Mouse (Mus musculus) limb, embryonic 15.5 days (tissue): ENCODE measurements around the gene Arfip1. TPM values are rescaled to one million over a fixed set of nuclear protein-coding genes. Genes with fewer than 3 reads are reported as not detected.
"Not testable (repeated sequence)": the region's sequence is repeated elsewhere in the genome, so short reads cannot be mapped to it uniquely, and the experiment has no call there.

Experiments used
- ATAC-seq: fragments of 200-750 bp; cut with Nextera tagmentation; 2 replicates; pipeline ENCODE4 v1.8.0; 2017; ENCODE audit warnings: low read depth, moderate TSS enrichment; ENCODE audit not compliant: insufficient number of reproducible peaks, low FRiP score, low TSS enrichment
- H3K27ac ChIP-seq: fragments of 300-500 bp; sonication (generic); 2 replicates; pipeline ENCODE4 v1.5.1; 2015; ENCODE audit warnings: moderate library complexity, mild to moderate bottlenecking, inconsistent platforms
- H3K27me3 ChIP-seq: fragments of 300-500 bp; sonication (generic); 2 replicates; pipeline ENCODE4 v1.6.1; 2015; ENCODE audit warnings: inconsistent platforms
- H3K36me3 ChIP-seq: fragments of 300-500 bp; sonication (generic); 2 replicates; pipeline ENCODE4 v1.6.1; 2015; ENCODE audit warnings: inconsistent platforms
- H3K4me1 ChIP-seq: fragments of 300-500 bp; sonication (generic); 2 replicates; pipeline ENCODE4 v1.6.1; 2015; ENCODE audit warnings: inconsistent platforms
- H3K4me2 ChIP-seq: fragments of 300-500 bp; sonication (generic); 2 replicates; pipeline ENCODE4 v1.6.1; 2015; ENCODE audit warnings: mild to moderate bottlenecking, inconsistent platforms
- H3K4me3 ChIP-seq: fragments of 300-500 bp; sonication (generic); 2 replicates; pipeline ENCODE4 v1.5.1; 2015; ENCODE audit warnings: mild to moderate bottlenecking, inconsistent platforms
- H3K9ac ChIP-seq: fragments of 300-500 bp; sonication (generic); 2 replicates; pipeline ENCODE4 v1.6.1; 2015; ENCODE audit warnings: inconsistent platforms
- H3K9me3 ChIP-seq: fragments of 300-500 bp; sonication (generic); 2 replicates; pipeline ENCODE4 v1.6.1; 2016; ENCODE audit warnings: inconsistent platforms
- whole genome bisulfite sequencing: fragments of 180-500 bp; shearing (Covaris S2); methylation state at CpG from one replicate; pipeline ENCODE4 v1.1.7; 2015; 5-methylcytosine and 5-hydroxymethylcytosine counted together
- polyA plus RNA-seq: library from polyadenylated mRNA; unstranded; fragments of >200 nt; fragmentation: Nextera tagmentation; extraction: Ambion mirVana; gene quantifications from 2 replicates; pipeline ENCODE4 v1.2.1, GENCODE M21; 2015

Gene Arfip1
- polyA plus RNA-seq, 1 experiment from 2014 or later, result 54.5 TPM

GRCm38 (mm10) chr3:84569587-84569986, 12.8 kb downstream of the Arfip1 start:
- H3K9ac ChIP-seq, result no peak overlapping the region
- no peak overlapping the region for H3K4me3 ChIP-seq
- WGBS, result 70% methylated on average over 6 of the region's 6 CpGs
- H3K4me1 ChIP-seq, result peaks cover 13% of the 10 kb centered on the region
- no peaks in the 10 kb centered on the region for H3K36me3 ChIP-seq
- no peaks in the 10 kb centered on the region for H3K27me3 ChIP-seq
- no peak overlapping the region for H3K4me2 ChIP-seq
- ATAC-seq, result no peak
- H3K9me3 ChIP-seq, result no peaks in the 10 kb centered on the region
- no peak overlapping the region for H3K27ac ChIP-seq

- peaks cover 13% of the 10 kb centered on the region for H3K4me1 ChIP-seq
- no peak overlapping the region for H3K9ac ChIP-seq
- no peaks in the 10 kb centered on the region for H3K27me3 ChIP-seq
- H3K4me3 ChIP-seq, result no peak overlapping the region
- H3K36me3 ChIP-seq, result no peaks in the 10 kb centered on the region
- ATAC-seq, result no peak
- 83% methylated on average over 6 of the region's 6 CpGs for WGBS
- no peaks in the 10 kb centered on the region for H3K9me3 ChIP-seq
- no peak overlapping the region for H3K27ac ChIP-seq
- H3K4me2 ChIP-seq, result no peak overlapping the region
These were observed 13.9 kb downstream of the Arfip1 start for GRCm38 (mm10) chr3:84568540-84568939.

GRCm38 (mm10) chr3:84563415-84563814, 19.0 kb downstream of the Arfip1 start:
- 0 out of 2 replicates have a peak, but pooled peaks cover 3% of the 10 kb centered on the region for H3K4me1 ChIP-seq
- no peaks in the 10 kb centered on the region for H3K36me3 ChIP-seq
- no peak overlapping the region for H3K27ac ChIP-seq
- H3K9ac ChIP-seq, result no peak overlapping the region
- no peak for ATAC-seq
- 82% methylated on average over 4 of the region's 4 CpGs for WGBS
- no peaks in the 10 kb centered on the region for H3K27me3 ChIP-seq
- H3K9me3 ChIP-seq, result no peaks in the 10 kb centered on the region
- H3K4me2 ChIP-seq, result no peak overlapping the region
- no peak overlapping the region for H3K4me3 ChIP-seq

- not testable (repeated sequence) for H3K9me3 ChIP-seq, H3K4me1 ChIP-seq, H3K4me2 ChIP-seq, ATAC-seq, H3K9ac ChIP-seq, H3K27ac ChIP-seq, H3K36me3 ChIP-seq, H3K4me3 ChIP-seq, H3K27me3 ChIP-seq
- 88% methylated on average over 2 of the region's 2 CpGs for WGBS
These were observed 19.5 kb downstream of the Arfip1 start for GRCm38 (mm10) chr3:84562911-84563310.

DNA sequence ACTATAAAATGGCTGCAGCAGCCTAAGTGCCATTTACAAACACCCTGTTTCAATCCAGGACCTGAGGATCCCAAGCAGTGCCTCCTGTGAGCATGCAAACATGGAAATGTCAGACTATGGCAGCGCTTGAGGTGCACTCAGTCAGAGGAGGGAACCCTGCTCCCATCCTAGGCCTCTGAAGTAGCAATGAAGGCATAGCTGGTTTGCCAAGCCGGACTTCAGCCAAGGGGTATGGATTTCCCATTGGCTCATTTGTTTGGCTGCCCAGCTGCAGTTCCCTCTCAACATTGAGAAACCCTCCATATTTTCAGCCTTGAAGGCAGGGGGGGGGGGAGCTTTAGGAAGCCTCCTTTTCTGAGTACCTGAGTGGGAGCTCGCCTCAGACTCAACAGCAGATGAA, 24.1 kb downstream of the Arfip1 start:
- Histone ChIP-seq H3K4me2 (no peak overlapping the region), H3K4me3 (no peak overlapping the region), H3K9me3 (no peaks in the 10 kb centered on the region), H3K4me1 (peaks cover 19% of the 10 kb centered on the region), H3K27ac (no peak overlapping the region), H3K27me3 (no peaks in the 10 kb centered on the region), H3K36me3 (no peaks in the 10 kb centered on the region), H3K9ac (no peak overlapping the region)
- WGBS, result 86% methylated on average over 3 of the region's 3 CpGs
- no peak for ATAC-seq

- Histone ChIP-seq H3K9me3 (no peaks in the 10 kb centered on the region), H3K4me3 (no peak overlapping the region), H3K4me1 (peaks cover 19% of the 10 kb centered on the region), H3K27me3 (no peaks in the 10 kb centered on the region), H3K4me2 (no peak overlapping the region), H3K9ac (no peak overlapping the region), H3K27ac (no peak overlapping the region), H3K36me3 (no peaks in the 10 kb centered on the region)
- WGBS, result 82% methylated on average over 3 of the region's 3 CpGs
- no peak for ATAC-seq
These were observed 26.6 kb downstream of the Arfip1 start for GRCm38 (mm10) chr3:84555780-84556179.

GRCm38 (mm10) chr3:84547177-84547576, 35.2 kb downstream of the Arfip1 start:
- Histone ChIP-seq H3K9me3 (no peaks in the 10 kb centered on the region), H3K27me3 (no peaks in the 10 kb centered on the region), H3K27ac (no peak overlapping the region), H3K4me1 (0 out of 2 replicates have a peak, but pooled peaks cover 2% of the 10 kb centered on the region), H3K4me2 (no peak overlapping the region), H3K9ac (no peak overlapping the region), H3K4me3 (no peak overlapping the region), H3K36me3 (no peaks in the 10 kb centered on the region)
- 51% methylated on average over 8 of the region's 8 CpGs for WGBS
- no peak for ATAC-seq

- not testable (repeated sequence) for H3K36me3 ChIP-seq, H3K9ac ChIP-seq, H3K27ac ChIP-seq, H3K4me2 ChIP-seq, H3K27me3 ChIP-seq, H3K9me3 ChIP-seq, H3K4me1 ChIP-seq, H3K4me3 ChIP-seq, ATAC-seq
- 15% methylated on average over 3 of the region's 3 CpGs for WGBS
These were observed 40.0 kb downstream of the Arfip1 start for GRCm38 (mm10) chr3:84542450-84542849.

DNA sequence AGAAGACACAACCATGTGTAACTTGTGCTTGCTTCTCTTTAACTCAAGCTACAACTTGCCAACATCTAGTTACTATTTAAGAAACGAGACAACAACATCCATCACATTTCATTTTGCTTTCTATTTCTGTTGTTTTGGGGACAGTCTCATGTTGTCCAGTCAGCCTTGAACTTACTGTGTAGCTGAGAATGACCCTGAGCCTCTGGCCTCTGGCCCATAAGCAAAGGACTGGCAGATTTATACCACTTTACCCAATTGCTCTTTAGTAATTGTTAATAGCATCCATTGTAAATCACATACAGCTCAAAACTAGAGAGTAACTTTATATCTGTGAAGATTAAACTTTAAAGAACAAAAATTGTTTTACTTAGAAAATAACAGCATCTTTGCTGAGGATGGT, 40.5 kb downstream of the Arfip1 start:
- Histone ChIP-seq H3K4me1 (no peaks in the 10 kb centered on the region), H3K9ac (no peak overlapping the region), H3K4me3 (no peak overlapping the region), H3K36me3 (no peaks in the 10 kb centered on the region), H3K4me2 (no peak overlapping the region), H3K27me3 (no peaks in the 10 kb centered on the region), H3K27ac (no peak overlapping the region), H3K9me3 (no peaks in the 10 kb centered on the region)
- no peak for ATAC-seq
- 84% methylated on average over 1 of the region's 1 CpGs for WGBS

DNA sequence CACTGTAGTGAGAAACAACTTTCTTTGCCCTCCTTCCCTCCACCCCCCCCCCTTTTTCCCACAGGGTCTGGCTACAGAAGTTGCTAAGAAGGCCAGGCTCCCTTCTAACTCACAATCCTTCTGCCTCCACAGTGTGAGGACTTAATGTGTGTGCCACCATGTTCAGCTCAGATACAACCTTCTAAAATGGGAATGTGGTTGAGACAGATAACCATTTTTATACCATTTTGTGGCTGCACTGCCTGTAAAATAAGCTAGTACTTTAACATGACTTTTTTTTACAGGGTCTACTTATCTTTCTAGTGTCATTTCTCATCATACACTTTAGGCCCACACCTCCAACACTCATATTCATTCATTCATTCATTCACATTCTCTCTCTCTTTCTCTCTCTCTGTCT, 41.8 kb downstream of the Arfip1 start:
- no peaks in the 10 kb centered on the region for H3K9me3 ChIP-seq
- H3K27me3 ChIP-seq, result no peaks in the 10 kb centered on the region
- no peak overlapping the region for H3K4me2 ChIP-seq
- H3K4me3 ChIP-seq, result no peak overlapping the region
- no peaks in the 10 kb centered on the region for H3K36me3 ChIP-seq
- H3K9ac ChIP-seq, result no peak overlapping the region
- H3K4me1 ChIP-seq, result no peaks in the 10 kb centered on the region
- no peak overlapping the region for H3K27ac ChIP-seq
- no peak for ATAC-seq

DNA sequence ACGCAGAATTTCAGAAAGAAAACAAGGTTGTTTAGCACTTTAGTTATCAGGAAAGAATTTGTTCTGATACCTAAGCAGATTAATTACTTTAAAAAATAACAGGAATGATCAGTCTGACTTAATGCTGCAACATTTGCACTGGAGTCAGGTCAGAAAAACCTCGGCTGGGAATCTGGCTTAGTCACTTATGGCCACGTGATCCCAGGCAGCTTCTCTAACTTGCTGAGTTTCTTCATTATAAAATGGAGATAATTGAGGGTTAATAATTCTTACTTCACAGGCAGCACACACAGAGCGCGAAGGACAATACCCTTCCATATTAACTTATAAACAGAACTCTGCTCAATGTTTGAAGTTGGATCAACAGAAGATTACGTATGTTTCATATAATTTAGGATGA, 45.4 kb downstream of the Arfip1 start:
- no peaks in the 10 kb centered on the region for H3K27me3 ChIP-seq
- H3K4me3 ChIP-seq, result no peak overlapping the region
- no peak overlapping the region for H3K9ac ChIP-seq
- H3K36me3 ChIP-seq, result 0 out of 2 replicates have a peak, but pooled peaks cover 7% of the 10 kb centered on the region
- no peak overlapping the region for H3K4me2 ChIP-seq
- no peak overlapping the region for H3K27ac ChIP-seq
- WGBS, result 77% methylated on average over 6 of the region's 6 CpGs
- no peaks in the 10 kb centered on the region for H3K9me3 ChIP-seq
- no peak for ATAC-seq
- H3K4me1 ChIP-seq, result no peaks in the 10 kb centered on the region

- H3K4me1 ChIP-seq, result no peaks in the 10 kb centered on the region
- 0 out of 2 replicates have a peak, but pooled peaks cover 7% of the 10 kb centered on the region for H3K36me3 ChIP-seq
- H3K9ac ChIP-seq, result no peak overlapping the region
- WGBS, result 80% methylated on average over 5 of the region's 5 CpGs
- no peak overlapping the region for H3K4me2 ChIP-seq
- no peak for ATAC-seq
- no peak overlapping the region for H3K4me3 ChIP-seq
- no peaks in the 10 kb centered on the region for H3K9me3 ChIP-seq
- no peak overlapping the region for H3K27ac ChIP-seq
- H3K27me3 ChIP-seq, result no peaks in the 10 kb centered on the region
These were observed 49.2 kb downstream of the Arfip1 start for GRCm38 (mm10) chr3:84533227-84533626.

- Histone ChIP-seq H3K36me3 (peaks cover 19% of the 10 kb centered on the region; the same call in 1 of the 2 replicates), H3K9ac (no peak overlapping the region), H3K4me3 (no peak overlapping the region), H3K27me3 (no peaks in the 10 kb centered on the region), H3K9me3 (no peaks in the 10 kb centered on the region), H3K27ac (no peak overlapping the region), H3K4me1 (no peaks in the 10 kb centered on the region), H3K4me2 (no peak overlapping the region)
- 79% methylated on average over 2 of the region's 2 CpGs for WGBS
- no peak for ATAC-seq
These were observed 53.4 kb downstream of the Arfip1 start for GRCm38 (mm10) chr3:84529021-84529420.
